Mouse (Mus musculus) liver, adult 2 months (tissue): ENCODE data around the gene Acaca. TPM values are rescaled to one million over a fixed set of nuclear protein-coding genes. Genes with fewer than 3 reads are reported as not detected.

Source experiments
- DNase-seq: peaks from one replicate; pipeline ENCODE4 v3.0.0-alpha.2; 2011; ENCODE audit warnings: low read depth, low spot score; ENCODE audit errors: extremely low read depth
- H3K27ac ChIP-seq: fragments of 200-500 bp; replicated peaks from 2 replicates; pipeline ENCODE4 v1.5.1; 2012; ENCODE audit warnings: low read depth, mild to moderate bottlenecking, control low read depth, inconsistent platforms, low read length; ENCODE audit not compliant: insufficient read depth
- H3K27me3 ChIP-seq: fragments of 200-500 bp; 2 replicates; pipeline ENCODE4 v1.6.1; 2012; ENCODE audit warnings: mild to moderate bottlenecking, moderate library complexity, low read length, inconsistent platforms; ENCODE audit not compliant: control insufficient read depth, insufficient read depth
- H3K36me3 ChIP-seq: fragments of 200-500 bp; 2 replicates; pipeline ENCODE4 v1.6.1; 2012; ENCODE audit warnings: low read length, inconsistent platforms; ENCODE audit not compliant: control insufficient read depth, insufficient read depth
- H3K4me1 ChIP-seq: fragments of 200-500 bp; 2 replicates; pipeline ENCODE4 v1.6.1; 2011; ENCODE audit warnings: low read length; ENCODE audit not compliant: control insufficient read depth, insufficient read depth
- H3K4me3 ChIP-seq: fragments of 200-500 bp; 2 replicates; pipeline ENCODE4 v1.5.1; 2011; ENCODE audit warnings: low read depth, mild to moderate bottlenecking, control low read depth, low read length, moderate library complexity; ENCODE audit not compliant: insufficient read depth
- H3K79me2 ChIP-seq: fragments of 200-500 bp; 2 replicates; pipeline ENCODE4 v1.6.1; 2012; ENCODE audit warnings: inconsistent platforms, mild to moderate bottlenecking, low read length, moderate library complexity; ENCODE audit not compliant: control insufficient read depth, insufficient read depth
- H3K9ac ChIP-seq: fragments of 200-500 bp; 2 replicates; pipeline ENCODE4 v1.6.1; 2012; ENCODE audit warnings: low read depth, mild to moderate bottlenecking, control low read depth, inconsistent platforms, low read length
- CTCF ChIP-seq: fragments of 200-500 bp; IDR thresholded peaks from 2 replicates; pipeline ENCODE4 v1.5.1; 2011; ENCODE audit warnings: low read depth, low read length, control low read depth
- POLR2A ChIP-seq: fragments of 200-500 bp; IDR thresholded peaks from 2 replicates; pipeline ENCODE4 v1.6.1; 2011; ENCODE audit warnings: low read length, control low read depth; ENCODE audit not compliant: insufficient read depth; ENCODE audit errors: extremely low read depth
- WGBS: fragments of 180-500 bp; shearing (Covaris S2); methylation state at CpG from one replicate; pipeline ENCODE4 v1.1.7; 2018; 5-methylcytosine and 5-hydroxymethylcytosine counted together
- polyA plus RNA-seq: library from polyadenylated mRNA; depleted of rRNA; stranded (reverse); fragments of >200 nt; gene quantifications from 2 replicates; pipeline ENCODE4 v1.2.3, GENCODE M21; 2012
- total RNA-seq: library from RNA; depleted of rRNA; stranded (reverse); fragments of >200 nt; gene quantifications from 2 replicates; pipeline ENCODE4 v1.2.3, GENCODE M21; 2014

Gene Acaca
- total and polyA plus RNA-seq, 2 experiments: 20.7 to 86.4 TPM

DNA sequence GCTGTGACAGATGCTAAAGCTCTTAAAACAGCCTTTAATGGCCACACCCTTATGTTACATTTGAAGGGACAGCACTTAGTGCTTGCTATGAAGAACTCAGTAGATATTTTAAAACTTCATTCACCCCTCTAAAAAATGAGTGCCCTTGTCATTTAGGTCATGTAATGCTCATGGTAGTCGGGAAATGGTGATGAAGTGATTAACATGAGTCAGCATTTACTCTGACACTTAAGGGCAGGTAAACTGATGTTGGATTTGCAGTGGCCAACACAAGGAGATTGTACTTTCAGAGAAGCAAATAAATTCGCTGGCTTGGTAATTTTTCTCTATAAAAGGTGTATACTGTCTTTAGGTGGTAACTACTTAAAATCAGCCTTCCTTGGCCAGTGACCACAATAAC, 166.9 kb downstream of the Acaca start:
- 85% methylated on average over 2 of the region's 2 CpGs for WGBS
- no peaks in the 10 kb centered on the region for H3K79me2 ChIP-seq
- H3K4me1 ChIP-seq: no peaks in the 10 kb centered on the region
- H3K9ac ChIP-seq: no peak overlapping the region
- H3K27me3 ChIP-seq: no peaks in the 10 kb centered on the region
- DNase-seq: no peak
- no peak overlapping the region for H3K4me3 ChIP-seq
- no peak overlapping the region for H3K27ac ChIP-seq
- TF ChIP-seq CTCF (no peak), POLR2A (no peak)
- peaks cover 72% of the 10 kb centered on the region for H3K36me3 ChIP-seq

GRCm38 (mm10) chr11:84305474-84305873, 176.0 kb downstream of the Acaca start:
- Histone ChIP-seq H3K27me3 (no peaks in the 10 kb centered on the region), H3K27ac (no peak overlapping the region), H3K36me3 (peaks cover 43% of the 10 kb centered on the region), H3K4me3 (no peak overlapping the region), H3K79me2 (no peaks in the 10 kb centered on the region), H3K4me1 (no peaks in the 10 kb centered on the region), H3K9ac (no peak overlapping the region)
- DNase-seq: no peak
- WGBS: 86% methylated on average over 1 of the region's 1 CpGs
- TF ChIP-seq POLR2A (no peak), CTCF (no peak)

- no peak for TF ChIP-seq POLR2A
- TF ChIP-seq CTCF: no peak
- H3K79me2 ChIP-seq: no peaks in the 10 kb centered on the region
- no peaks in the 10 kb centered on the region for H3K27me3 ChIP-seq
- DNase-seq: no peak
- no peak overlapping the region for H3K9ac ChIP-seq
- no peaks in the 10 kb centered on the region for H3K4me1 ChIP-seq
- H3K27ac ChIP-seq: no peak overlapping the region
- 93% methylated on average over 6 of the region's 6 CpGs for WGBS
- no peak overlapping the region for H3K4me3 ChIP-seq
- peaks cover 36% of the 10 kb centered on the region for H3K36me3 ChIP-seq
Measured at GRCm38 (mm10) chr11:84306158-84306742, 176.8 kb downstream of the Acaca start.

GRCm38 (mm10) chr11:84324032-84324752, 194.7 kb downstream of the Acaca start:
- no peaks in the 10 kb centered on the region for H3K79me2 ChIP-seq
- H3K4me3 ChIP-seq: no peak overlapping the region
- H3K27me3 ChIP-seq: no peaks in the 10 kb centered on the region
- WGBS: 67% methylated on average over 7 of the region's 7 CpGs
- no peaks in the 10 kb centered on the region for H3K4me1 ChIP-seq
- no peak for DNase-seq
- no peak overlapping the region for H3K9ac ChIP-seq
- no peak overlapping the region for H3K27ac ChIP-seq
- H3K36me3 ChIP-seq: peaks cover 66% of the 10 kb centered on the region
- TF ChIP-seq POLR2A: no peak
- TF ChIP-seq CTCF: no peak

DNA sequence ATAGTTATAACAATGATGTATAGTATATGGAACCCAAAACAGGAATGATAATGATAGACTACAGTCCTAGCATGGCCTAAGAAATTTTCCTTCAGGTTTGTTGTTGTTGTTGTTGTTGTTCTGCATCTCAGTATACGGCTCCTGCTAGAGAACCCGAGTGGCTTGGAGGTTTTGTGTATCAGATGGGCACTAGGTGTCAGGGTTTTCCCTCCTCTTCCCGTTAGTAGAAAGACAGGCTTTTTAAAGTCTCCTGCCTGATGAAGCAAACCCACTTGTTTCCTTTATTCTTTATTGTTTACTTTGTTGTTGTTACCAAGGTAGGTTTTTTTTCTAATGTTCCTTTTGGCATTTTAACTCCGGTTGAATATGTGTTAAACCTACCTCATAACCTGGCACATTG, 197.6 kb downstream of the Acaca start:
- no peak overlapping the region for H3K4me3 ChIP-seq
- no peaks in the 10 kb centered on the region for H3K79me2 ChIP-seq
- H3K27me3 ChIP-seq: no peaks in the 10 kb centered on the region
- H3K36me3 ChIP-seq: peaks cover 62% of the 10 kb centered on the region
- no peak for DNase-seq
- H3K9ac ChIP-seq: no peak overlapping the region
- WGBS: 82% methylated on average over 4 of the region's 4 CpGs
- TF ChIP-seq CTCF (no peak), POLR2A (no peak)
- no peaks in the 10 kb centered on the region for H3K4me1 ChIP-seq
- H3K27ac ChIP-seq: no peak overlapping the region

- TF ChIP-seq POLR2A (no peak), CTCF (no peak)
- no peak overlapping the region for H3K27ac ChIP-seq
- no peaks in the 10 kb centered on the region for H3K4me1 ChIP-seq
- peaks cover 56% of the 10 kb centered on the region for H3K36me3 ChIP-seq
- H3K9ac ChIP-seq: no peak overlapping the region
- no peak for DNase-seq
- H3K27me3 ChIP-seq: no peaks in the 10 kb centered on the region
- no peaks in the 10 kb centered on the region for H3K79me2 ChIP-seq
- no peak overlapping the region for H3K4me3 ChIP-seq
Measured at GRCm38 (mm10) chr11:84332384-84332783, 202.9 kb downstream of the Acaca start.
